Mouse (Mus musculus) telencephalon, adult 2 months (tissue): ENCODE results near the gene D930048N14Rik.

Experiments used
- DNase-seq: peaks from one replicate; pipeline ENCODE4 v3.0.0-alpha.2; 2011; ENCODE audit warnings: low read depth, low spot score

D930048N14Rik gene

GRCm38 (mm10) chr11:51702831-51703230 lies 52.1 kb downstream of the D930048N14Rik start:
- DNase-seq, result no peak

GRCm38 (mm10) chr11:51703379-51703998 lies 52.7 kb downstream of the D930048N14Rik start:
- no peak for DNase-seq

GRCm38 (mm10) chr11:51706451-51706850 lies 55.7 kb downstream of the D930048N14Rik start:
- no peak for DNase-seq

GRCm38 (mm10) chr11:51707080-51707479 lies 56.3 kb downstream of the D930048N14Rik start:
- no peak for DNase-seq
